Mouse (Mus musculus) MEL (cell line): ENCODE measurements around the gene Tnik.

ENCODE experiments used
- CTCF ChIP-seq, 3 experiments: IDR thresholded peaks in 2 of 3; conservative IDR thresholded peaks in 1 of 3; 2 replicates each; pipeline ENCODE4 v1.5.1; 2011 to 2012; ENCODE audit warnings: low read length in 3 of 3, low read depth in 2 of 3, mild to moderate bottlenecking in 2 of 3, improper control_type of control experiment in 1 of 3, inconsistent platforms in 1 of 3, mixed read lengths in 1 of 3, moderate library complexity in 1 of 3; ENCODE audit not compliant: control insufficient read depth in 1 of 3, insufficient read depth in 1 of 3, poor library complexity in 1 of 3, severe bottlenecking in 1 of 3
- ELF1 ChIP-seq: IDR thresholded peaks from 2 replicates; pipeline ENCODE4 v1.6.1; 2014; ENCODE audit warnings: low read depth, mild to moderate bottlenecking, inconsistent platforms, low read length, improper control_type of control experiment, moderate library complexity
- EP300 ChIP-seq, 2 experiments: IDR thresholded peaks; 2 replicates each; pipeline ENCODE4 v1.6.1; 2011; ENCODE audit warnings: improper control_type of control experiment in 2 of 2, low read length in 2 of 2, low read depth in 1 of 2, mild to moderate bottlenecking in 1 of 2
- GABPA ChIP-seq: IDR thresholded peaks from 2 replicates; pipeline ENCODE4 v1.6.1; 2012; ENCODE audit warnings: low read depth, mild to moderate bottlenecking, inconsistent platforms, low read length, improper control_type of control experiment, moderate library complexity
- KAT2A ChIP-seq: conservative IDR thresholded peaks from 2 replicates; pipeline ENCODE4 v1.6.1; 2012; ENCODE audit warnings: low read depth, low read length, improper control_type of control experiment, inconsistent platforms
- MAX ChIP-seq: IDR thresholded peaks from 2 replicates; pipeline ENCODE4 v1.6.1; 2011; ENCODE audit warnings: low read length, improper control_type of control experiment
- MAZ ChIP-seq: IDR thresholded peaks from 2 replicates; pipeline ENCODE4 v1.6.1; 2012; ENCODE audit warnings: low read depth, mild to moderate bottlenecking, inconsistent platforms, low read length, improper control_type of control experiment
- MEF2A ChIP-seq: IDR thresholded peaks from 2 replicates; pipeline ENCODE4 v1.6.1; 2014; ENCODE audit warnings: low read depth, mild to moderate bottlenecking, inconsistent platforms, low read length, improper control_type of control experiment; ENCODE audit not compliant: poor library complexity, insufficient replicate concordance, severe bottlenecking; ENCODE audit errors: extremely low read depth
- POLR2A ChIP-seq, 2 experiments: IDR thresholded peaks; 2 replicates each; pipeline ENCODE4 v1.6.1; 2011 to 2012; ENCODE audit warnings: low read length in 2 of 2, mild to moderate bottlenecking in 2 of 2, control low read depth in 1 of 2, improper control_type of control experiment in 1 of 2, low read depth in 1 of 2, moderate library complexity in 1 of 2; ENCODE audit not compliant: control insufficient read depth in 1 of 2, insufficient read depth in 1 of 2, poor library complexity in 1 of 2
- USF1 ChIP-seq: IDR thresholded peaks from 2 replicates; pipeline ENCODE4 v1.6.1; 2014; ENCODE audit warnings: low read depth, mild to moderate bottlenecking, inconsistent platforms, low read length, improper control_type of control experiment, moderate library complexity

DNA sequence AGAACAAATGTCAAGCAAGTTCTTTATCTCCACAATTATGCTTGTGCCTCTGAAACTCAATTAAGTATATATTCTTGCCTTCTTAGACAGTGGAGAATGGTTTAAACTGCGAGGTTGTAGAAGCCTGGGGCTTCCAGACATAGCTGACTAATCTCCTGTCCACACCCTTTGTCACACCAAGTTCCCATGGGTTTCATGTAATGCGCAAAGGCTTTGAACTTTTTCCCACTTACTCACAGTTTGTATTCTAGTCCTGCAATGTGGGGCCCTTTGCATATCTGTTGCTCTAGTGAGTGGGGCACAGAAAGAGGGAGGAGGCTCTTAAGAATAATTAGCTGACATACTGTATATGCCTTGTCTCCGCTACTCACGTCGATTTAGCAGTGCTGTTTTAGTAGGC, 174.4 kb downstream of the Tnik start:
- no peak for TF ChIP-seq USF1
- no peak for TF ChIP-seq MEF2A
- TF ChIP-seq ELF1: no peak
- TF ChIP-seq POLR2A (IDR thresholded peaks at IDR 0.05; ENCODE audit: control insufficient read depth in 1 of 2, insufficient read depth in 1 of 2, low read depth in 1 of 2, low read length in 2 of 2, poor library complexity in 1 of 2): no peak
- no peak for TF ChIP-seq MAZ
- no peak for TF ChIP-seq EP300 (IDR thresholded peaks at IDR 0.05; ENCODE audit: low read depth in 1 of 2, low read length in 2 of 2)
- TF ChIP-seq GABPA: no peak
- no peak for TF ChIP-seq CTCF (IDR thresholded peaks at IDR 0.05 in 2 of 3, conservative IDR thresholded peaks at IDR 0.05 in 1 of 3; ENCODE audit: control insufficient read depth in 1 of 3, insufficient read depth in 1 of 3, low read depth in 2 of 3, low read length in 3 of 3, poor library complexity in 1 of 3, severe bottlenecking in 1 of 3)
- TF ChIP-seq MAX: no peak
- TF ChIP-seq KAT2A: no peak
